Mouse (Mus musculus): ENCODE data around the gene Krt27. TPM values are rescaled to one million over a fixed set of nuclear protein-coding genes. Genes with fewer than 3 reads are reported as not detected.

The Krt27 gene
- total and polyA plus RNA-seq, 3 experiments: not detected

Other genes starting within 250 kb of the Krt27 start
Only the 20 nearest of the 21 such genes appear.
- gene Ccr7, start 196.0 kb downstream of the Krt27 start, total RNA-seq (2012; rRNA removed): 170 and 241 TPM in 2 replicates
- gene Ccr7, start 196.0 kb downstream of the Krt27 start, total RNA-seq (2014; rRNA removed): 178 and 203 TPM in 2 replicates
- gene Ccr7, start 196.0 kb downstream of the Krt27 start, polyA plus RNA-seq (2012; ENCODE audit: insufficient read length, low read depth): 306 and 316 TPM in 2 replicates
- 246 and 257 TPM in 2 replicates for gene Smarce1, start 120.1 kb downstream of the Krt27 start, total RNA-seq (2012; rRNA removed)
- gene Smarce1, start 120.1 kb downstream of the Krt27 start, total RNA-seq (2014; rRNA removed): 149 and 184 TPM in 2 replicates
- gene Smarce1, start 120.1 kb downstream of the Krt27 start, polyA plus RNA-seq (2012; ENCODE audit: insufficient read length, low read depth): 464 and 617 TPM in 2 replicates
- gene Krt222, start 107.0 kb downstream of the Krt27 start, total RNA-seq (2012; rRNA removed): 15.4 and 22.0 TPM in 2 replicates
- gene Krt222, start 107.0 kb downstream of the Krt27 start, total RNA-seq (2014; rRNA removed): 22.9 TPM in 2 replicates
- gene Krt222, start 107.0 kb downstream of the Krt27 start, polyA plus RNA-seq (2012; ENCODE audit: insufficient read length, low read depth): 24.4 and 29.3 TPM in 2 replicates
- gene Krt24, start 65.8 kb downstream of the Krt27 start, total RNA-seq (2012; rRNA removed): not detected in 2 replicates
- not detected in 2 replicates for gene Krt24, start 65.8 kb downstream of the Krt27 start, total RNA-seq (2014; rRNA removed)
- not detected in 2 replicates for gene Krt24, start 65.8 kb downstream of the Krt27 start, polyA plus RNA-seq (2012; ENCODE audit: insufficient read length, low read depth)
- 0.42 and 1.0 TPM in 2 replicates for gene Krt25, start 28.2 kb downstream of the Krt27 start, total RNA-seq (2012; rRNA removed)
- gene Krt25, start 28.2 kb downstream of the Krt27 start, total RNA-seq (2014; rRNA removed): 0.17 and 0.36 TPM in 2 replicates
- 0.69 and 0.75 TPM in 2 replicates for gene Krt25, start 28.2 kb downstream of the Krt27 start, polyA plus RNA-seq (2012; ENCODE audit: insufficient read length, low read depth)
- not detected in 2 replicates for gene Krt26, start 13.1 kb downstream of the Krt27 start, total RNA-seq (2012; rRNA removed)
- not detected in 2 replicates for gene Krt26, start 13.1 kb downstream of the Krt27 start, total RNA-seq (2014; rRNA removed)
- not detected in 2 replicates for gene Krt26, start 13.1 kb downstream of the Krt27 start, polyA plus RNA-seq (2012; ENCODE audit: insufficient read length, low read depth)
- 0.13 TPM in 1 of 2 replicates, not detected in the other for gene Krt28, start 23.8 kb upstream of the Krt27 start, total RNA-seq (2012; rRNA removed)
- gene Krt28, start 23.8 kb upstream of the Krt27 start, total RNA-seq (2014; rRNA removed): not detected in 2 replicates
- 0.14 and 0.27 TPM in 2 replicates for gene Krt28, start 23.8 kb upstream of the Krt27 start, polyA plus RNA-seq (2012; ENCODE audit: insufficient read length, low read depth)
- gene Krt10, start 38.3 kb upstream of the Krt27 start, total RNA-seq (2012; rRNA removed): 3.0 and 3.4 TPM in 2 replicates
- gene Krt10, start 38.3 kb upstream of the Krt27 start, total RNA-seq (2014; rRNA removed): 9.0 and 9.3 TPM in 2 replicates
- gene Krt10, start 38.3 kb upstream of the Krt27 start, polyA plus RNA-seq (2012; ENCODE audit: insufficient read length, low read depth): 12.2 and 15.3 TPM in 2 replicates
- not detected in 2 replicates for gene Krt12, start 71.2 kb upstream of the Krt27 start, total RNA-seq (2012; rRNA removed)
- gene Krt12, start 71.2 kb upstream of the Krt27 start, total RNA-seq (2014; rRNA removed): not detected in 2 replicates
- not detected in 2 replicates for gene Krt12, start 71.2 kb upstream of the Krt27 start, polyA plus RNA-seq (2012; ENCODE audit: insufficient read length, low read depth)
- not detected in 2 replicates for gene Krt20, start 87.0 kb upstream of the Krt27 start, total RNA-seq (2012; rRNA removed)
- not detected in 2 replicates for gene Krt20, start 87.0 kb upstream of the Krt27 start, total RNA-seq (2014; rRNA removed)
- not detected in 2 replicates for gene Krt20, start 87.0 kb upstream of the Krt27 start, polyA plus RNA-seq (2012; ENCODE audit: insufficient read length, low read depth)
- not detected in 2 replicates for gene Krt23, start 142.0 kb upstream of the Krt27 start, total RNA-seq (2012; rRNA removed)
- gene Krt23, start 142.0 kb upstream of the Krt27 start, total RNA-seq (2014; rRNA removed): not detected in 2 replicates
- gene Krt23, start 142.0 kb upstream of the Krt27 start, polyA plus RNA-seq (2012; ENCODE audit: insufficient read length, low read depth): not detected in 2 replicates
- gene Krt39, start 170.2 kb upstream of the Krt27 start, total RNA-seq (2012; rRNA removed): not detected in 2 replicates
- not detected in 2 replicates for gene Krt39, start 170.2 kb upstream of the Krt27 start, total RNA-seq (2014; rRNA removed)
- not detected in 2 replicates for gene Krt39, start 170.2 kb upstream of the Krt27 start, polyA plus RNA-seq (2012; ENCODE audit: insufficient read length, low read depth)
- gene Krt40, start 192.1 kb upstream of the Krt27 start, total RNA-seq (2012; rRNA removed): not detected in 2 replicates
- not detected in 2 replicates for gene Krt40, start 192.1 kb upstream of the Krt27 start, total RNA-seq (2014; rRNA removed)
- not detected in 2 replicates for gene Krt40, start 192.1 kb upstream of the Krt27 start, polyA plus RNA-seq (2012; ENCODE audit: insufficient read length, low read depth)
- not detected in 2 replicates for gene Krtap3-3, start 199.8 kb upstream of the Krt27 start, total RNA-seq (2012; rRNA removed)
- not detected in 2 replicates for gene Krtap3-3, start 199.8 kb upstream of the Krt27 start, total RNA-seq (2014; rRNA removed)
- not detected in 2 replicates for gene Krtap3-3, start 199.8 kb upstream of the Krt27 start, polyA plus RNA-seq (2012; ENCODE audit: insufficient read length, low read depth)
- not detected in 2 replicates for gene Krtap3-2, start 205.7 kb upstream of the Krt27 start, total RNA-seq (2012; rRNA removed)
- not detected in 2 replicates for gene Krtap3-2, start 205.7 kb upstream of the Krt27 start, total RNA-seq (2014; rRNA removed)
- not detected in 2 replicates for gene Krtap3-2, start 205.7 kb upstream of the Krt27 start, polyA plus RNA-seq (2012; ENCODE audit: insufficient read length, low read depth)
- not detected in 2 replicates for gene Gm11939, start 208.4 kb upstream of the Krt27 start, total RNA-seq (2012; rRNA removed)
- not detected in 2 replicates for gene Gm11939, start 208.4 kb upstream of the Krt27 start, total RNA-seq (2014; rRNA removed)
- not detected in 2 replicates for gene Gm11939, start 208.4 kb upstream of the Krt27 start, polyA plus RNA-seq (2012; ENCODE audit: insufficient read length, low read depth)
- not detected in 2 replicates for gene Krtap3-1, start 215.5 kb upstream of the Krt27 start, total RNA-seq (2012; rRNA removed)
- not detected in 2 replicates for gene Krtap3-1, start 215.5 kb upstream of the Krt27 start, total RNA-seq (2014; rRNA removed)
- not detected in 2 replicates for gene Krtap3-1, start 215.5 kb upstream of the Krt27 start, polyA plus RNA-seq (2012; ENCODE audit: insufficient read length, low read depth)
- gene Krtap1-5, start 229.9 kb upstream of the Krt27 start, total RNA-seq (2012; rRNA removed): not detected in 2 replicates
- gene Krtap1-5, start 229.9 kb upstream of the Krt27 start, total RNA-seq (2014; rRNA removed): not detected in 2 replicates
- not detected in 2 replicates for gene Krtap1-5, start 229.9 kb upstream of the Krt27 start, polyA plus RNA-seq (2012; ENCODE audit: insufficient read length, low read depth)
- gene Krtap1-4, start 232.6 kb upstream of the Krt27 start, total RNA-seq (2012; rRNA removed): not detected in 2 replicates
- gene Krtap1-4, start 232.6 kb upstream of the Krt27 start, total RNA-seq (2014; rRNA removed): not detected in 2 replicates
- gene Krtap1-4, start 232.6 kb upstream of the Krt27 start, polyA plus RNA-seq (2012; ENCODE audit: insufficient read length, low read depth): not detected in 2 replicates
- gene Krtap1-3, start 240.2 kb upstream of the Krt27 start, total RNA-seq (2012; rRNA removed): not detected in 2 replicates
- gene Krtap1-3, start 240.2 kb upstream of the Krt27 start, total RNA-seq (2014; rRNA removed): not detected in 2 replicates
- not detected in 2 replicates for gene Krtap1-3, start 240.2 kb upstream of the Krt27 start, polyA plus RNA-seq (2012; ENCODE audit: insufficient read length, low read depth)